Mouse (Mus musculus) CH12.LX (cell line): ENCODE data around the gene Slain1. TPM values are rescaled to one million over a fixed set of nuclear protein-coding genes. Genes with fewer than 3 reads are reported as not detected.

ENCODE experiments used
- DNase-seq: peaks from one replicate; pipeline ENCODE4 v3.0.0-alpha.2; 2013; ENCODE audit errors: extremely low read depth
- H3K27ac ChIP-seq: 2 replicates; pipeline ENCODE4 v1.5.1; 2012; ENCODE audit warnings: low read depth, mild to moderate bottlenecking, control low read depth, moderate library complexity; ENCODE audit not compliant: insufficient read depth
- H3K27me3 ChIP-seq: replicated peaks from 2 replicates; pipeline ENCODE3; 2012; ENCODE audit warnings: inconsistent platforms
- H3K36me3 ChIP-seq, 2 experiments: replicated peaks in 1 of 2; 2 replicates each; pipeline versions ENCODE3 to v1.6.1; 2012; ENCODE audit warnings: inconsistent platforms in 1 of 2, low read length in 1 of 2, mild to moderate bottlenecking in 1 of 2, mixed read lengths in 1 of 2, moderate library complexity in 1 of 2; ENCODE audit not compliant: control insufficient read depth in 1 of 2, insufficient read depth in 1 of 2
- H3K4me1 ChIP-seq, 2 experiments: 2 replicates each; pipeline ENCODE4 v1.6.1; 2012; ENCODE audit warnings: inconsistent platforms in 1 of 2, moderate library complexity in 1 of 2; ENCODE audit not compliant: insufficient read depth in 2 of 2, control insufficient read depth in 1 of 2
- H3K4me2 ChIP-seq: 2 replicates; pipeline ENCODE4 v1.6.1; 2012; ENCODE audit warnings: low read depth, mild to moderate bottlenecking, control low read depth; ENCODE audit not compliant: poor library complexity, insufficient read depth, severe bottlenecking
- H3K4me3 ChIP-seq, 3 experiments: fragments of 150-350 bp in 1 of 3; sonication (generic) in 1 of 3; replicated peaks in 1 of 3; 2 replicates each; pipeline versions ENCODE3 to v1.5.1; 2011 to 2012; ENCODE audit warnings: low read depth in 2 of 3, low read length in 2 of 3, mild to moderate bottlenecking in 2 of 3, moderate library complexity in 2 of 3, control low read depth in 1 of 3, improper control_type of control experiment in 1 of 3, inconsistent platforms in 1 of 3, mixed read lengths in 1 of 3; ENCODE audit not compliant: poor library complexity in 1 of 3
- H3K79me2 ChIP-seq: replicated peaks from 2 replicates; pipeline ENCODE4 v1.6.1; 2012; ENCODE audit warnings: mild to moderate bottlenecking, moderate library complexity; ENCODE audit not compliant: control insufficient read depth, poor library complexity, insufficient read depth, severe bottlenecking; ENCODE audit errors: extremely low read depth
- H3K9ac ChIP-seq: 2 replicates; pipeline ENCODE4 v1.6.1; 2012; ENCODE audit warnings: low read depth, mild to moderate bottlenecking, control low read depth, moderate library complexity; ENCODE audit not compliant: insufficient read depth
- H3K9me3 ChIP-seq: replicated peaks from 2 replicates; pipeline ENCODE3; 2012; ENCODE audit warnings: low read length, inconsistent platforms, mixed read lengths
- CHD1 ChIP-seq: IDR thresholded peaks from 2 replicates; pipeline ENCODE4 v1.6.1; 2012; ENCODE audit warnings: low read depth, low read length, improper control_type of control experiment, inconsistent platforms
- CHD2 ChIP-seq: IDR thresholded peaks from 2 replicates; pipeline ENCODE4 v1.6.1; 2011; ENCODE audit warnings: low read length, improper control_type of control experiment
- CTCF ChIP-seq, 2 experiments: IDR thresholded peaks in 1 of 2; conservative IDR thresholded peaks in 1 of 2; 2 replicates each; pipeline ENCODE4 v1.5.1; 2011 to 2012; ENCODE audit warnings: low read depth in 2 of 2, low read length in 2 of 2, improper control_type of control experiment in 1 of 2, inconsistent platforms in 1 of 2, mild to moderate bottlenecking in 1 of 2, moderate library complexity in 1 of 2
- E2F4 ChIP-seq: IDR thresholded peaks from 2 replicates; pipeline ENCODE4 v1.6.1; 2011; ENCODE audit warnings: low read depth, low read length, improper control_type of control experiment; ENCODE audit not compliant: insufficient replicate concordance
- ELF1 ChIP-seq: IDR thresholded peaks from 2 replicates; pipeline ENCODE4 v1.6.1; 2014; ENCODE audit warnings: low read depth, mild to moderate bottlenecking, inconsistent platforms, low read length, improper control_type of control experiment
- EP300 ChIP-seq: IDR thresholded peaks from 2 replicates; pipeline ENCODE4 v1.6.1; 2011; ENCODE audit warnings: low read length, improper control_type of control experiment
- ETS1 ChIP-seq: conservative IDR thresholded peaks from 2 replicates; pipeline ENCODE4 v1.6.1; 2012; ENCODE audit warnings: low read depth, mild to moderate bottlenecking, inconsistent platforms, low read length, improper control_type of control experiment, moderate library complexity
- IRF4 ChIP-seq: IDR thresholded peaks from 2 replicates; pipeline ENCODE4 v1.6.1; 2014; ENCODE audit warnings: low read depth, mild to moderate bottlenecking, inconsistent platforms, low read length, improper control_type of control experiment
- JUN ChIP-seq: IDR thresholded peaks from 2 replicates; pipeline ENCODE4 v1.6.1; 2011; ENCODE audit warnings: low read depth, mild to moderate bottlenecking, low read length, improper control_type of control experiment, moderate library complexity; ENCODE audit not compliant: insufficient read depth
- JUND ChIP-seq: conservative IDR thresholded peaks from 2 replicates; pipeline ENCODE4 v1.6.1; 2011; ENCODE audit warnings: low read depth, low read length, improper control_type of control experiment
- KAT2A ChIP-seq: IDR thresholded peaks from 2 replicates; pipeline ENCODE4 v1.6.1; 2012; ENCODE audit warnings: low read length, improper control_type of control experiment, inconsistent platforms; ENCODE audit not compliant: insufficient replicate concordance
- MAX ChIP-seq: IDR thresholded peaks from 2 replicates; pipeline ENCODE4 v1.6.1; 2011; ENCODE audit warnings: low read length, improper control_type of control experiment
- MXI1 ChIP-seq: IDR thresholded peaks from 2 replicates; pipeline ENCODE4 v1.6.1; 2011; ENCODE audit warnings: mild to moderate bottlenecking, low read depth, low read length, improper control_type of control experiment
- NRF1 ChIP-seq: IDR thresholded peaks from 2 replicates; pipeline ENCODE4 v1.6.1; 2014; ENCODE audit warnings: low read depth, mild to moderate bottlenecking, inconsistent platforms, low read length, improper control_type of control experiment, moderate library complexity
- PAX5 ChIP-seq: IDR thresholded peaks from 2 replicates; pipeline ENCODE4 v1.6.1; 2012; ENCODE audit warnings: low read length, inconsistent platforms, mixed read lengths
- POLR2A ChIP-seq: IDR thresholded peaks from 2 replicates; pipeline ENCODE4 v1.6.1; 2011; ENCODE audit warnings: low read depth, mild to moderate bottlenecking, improper control_type of control experiment, low read length
- RAD21 ChIP-seq: IDR thresholded peaks from 2 replicates; pipeline ENCODE4 v1.6.1; 2011; ENCODE audit warnings: low read depth, mild to moderate bottlenecking, low read length, improper control_type of control experiment, moderate library complexity
- RCOR1 ChIP-seq: conservative IDR thresholded peaks from 2 replicates; pipeline ENCODE4 v1.6.1; 2012; ENCODE audit warnings: low read depth, mild to moderate bottlenecking, inconsistent platforms, low read length, improper control_type of control experiment
- USF1 ChIP-seq: IDR thresholded peaks from 2 replicates; pipeline ENCODE4 v1.6.1; 2014; ENCODE audit warnings: low read depth, mild to moderate bottlenecking, inconsistent platforms, low read length, improper control_type of control experiment
- ZC3H11A ChIP-seq: IDR thresholded peaks from 2 replicates; pipeline ENCODE4 v1.6.1; 2012; ENCODE audit warnings: low read depth, mild to moderate bottlenecking, inconsistent platforms, low read length, improper control_type of control experiment
- ZMIZ1 ChIP-seq: IDR thresholded peaks from 2 replicates; pipeline ENCODE4 v1.6.1; 2012; ENCODE audit warnings: low read depth, mild to moderate bottlenecking, inconsistent platforms, low read length, improper control_type of control experiment
- ZNF384 ChIP-seq: IDR thresholded peaks from 2 replicates; pipeline ENCODE4 v1.6.1; 2012; ENCODE audit warnings: low read depth, low read length, improper control_type of control experiment, inconsistent platforms
- dilution Hi-C: fragments of 300-500 bp; cut with MboI; formaldehyde crosslinking; loops from 2 replicates; pipeline ENCODE4 v1.14.3; 2020; ENCODE audit warnings: low sequenced_read_pairs; ENCODE audit not compliant: extremely low pct_unique_long_range_greater_than_20kb, extremely low pct_ligation_motif_present
- in situ Hi-C: fragments of 300-500 bp; cut with MboI; formaldehyde crosslinking; loops from 3 replicates; pipeline ENCODE4 v1.14.3; 2019; ENCODE audit warnings: low sequenced_read_pairs, low pct_ligation_motif_present, low pct_unique_long_range_greater_than_20kb, mixed read lengths
- polyA plus RNA-seq: library from polyadenylated mRNA; unstranded; fragments of >175 nt; gene quantifications from 2 replicates; pipeline ENCODE4 v1.2.1, GENCODE M21; 2012; ENCODE audit warnings: low read depth; ENCODE audit not compliant: insufficient read length
- total RNA-seq, 2 experiments: library from RNA; depleted of rRNA; stranded (reverse); fragments of 300-350 nt in 1 of 2; fragments of >200 nt in 1 of 2; gene quantifications; 2 replicates each; pipeline ENCODE4 v1.2.3; 2012 to 2014

Slain1 gene
- total and polyA plus RNA-seq, 3 experiments, result 13.1 to 15.9 (median 13.6) TPM

DNA sequence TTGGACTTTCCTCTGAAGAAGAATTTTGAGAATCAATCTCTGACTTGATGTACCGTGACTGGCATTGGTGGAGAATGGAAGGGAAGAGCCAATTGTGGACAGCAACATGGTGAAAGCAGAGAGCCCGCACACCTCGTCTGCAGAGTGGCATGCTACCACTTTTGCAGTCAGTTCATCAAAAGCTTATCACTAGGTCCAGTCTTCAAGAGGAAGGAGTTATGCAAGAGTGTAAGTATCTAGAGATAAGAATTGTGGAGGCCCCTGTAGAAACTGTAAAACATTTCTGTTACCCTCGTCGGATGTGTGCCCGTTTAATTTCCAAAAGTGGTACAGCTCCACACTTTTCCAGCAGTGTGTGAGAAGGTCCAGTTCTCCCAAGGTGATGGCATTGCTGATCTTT, 56.3 kb downstream of the Slain1 start:
- no peaks in the 10 kb centered on the region for H3K4me1 ChIP-seq
- H3K4me2 ChIP-seq, result no peak overlapping the region
- TF ChIP-seq RCOR1, result no peak
- no peak for TF ChIP-seq MAX
- TF ChIP-seq EP300, result no peak
- no peak for TF ChIP-seq ZC3H11A
- no peak for TF ChIP-seq KAT2A
- TF ChIP-seq JUND, result no peak
- TF ChIP-seq CHD1, result no peak
- no peak for TF ChIP-seq ELF1
- TF ChIP-seq, all 38 proteins: peak for 0
- Histone ChIP-seq H3K79me2 (no peaks in the 10 kb centered on the region), H3K27ac (no peak overlapping the region), H3K27me3 (no peaks in the 10 kb centered on the region), H3K9me3 (no peaks in the 10 kb centered on the region), H3K9ac (no peak overlapping the region), H3K4me3 (no peak overlapping the region), H3K36me3 (peaks cover 14 to 32% of the 10 kb centered on the region in 2 experiments)
- in situ Hi-C loops, result loop anchor here (25.0 kb wide), 2 partner anchors 331 to 1106 kb away; no protein-coding TSS in a partner anchor
- dilution Hi-C loops, result no loop called here
- no peak for DNase-seq

DNA sequence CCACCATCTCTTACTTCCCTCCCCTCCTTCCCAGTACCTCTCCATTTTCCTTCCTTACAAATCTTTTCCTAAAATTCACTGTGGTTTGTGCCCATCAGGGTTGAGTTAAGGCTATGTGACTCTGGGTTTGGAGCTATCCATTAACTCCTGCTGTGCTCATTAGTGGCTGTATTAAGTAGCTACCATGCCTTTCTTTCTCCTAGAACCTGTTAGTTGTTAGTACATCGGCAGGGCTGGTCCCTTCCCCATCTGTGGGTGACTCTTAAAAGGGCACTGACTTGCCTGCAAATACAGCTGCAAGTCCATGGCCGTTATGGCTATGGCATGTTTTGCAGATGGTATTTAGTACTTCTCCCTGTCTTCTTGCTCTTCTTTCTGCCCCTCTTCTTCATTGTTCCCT, 58.6 kb downstream of the Slain1 start:
- in situ Hi-C loops, result loop anchor here (25.0 kb wide), 2 partner anchors 329 to 1104 kb away; no protein-coding TSS in a partner anchor
- Histone ChIP-seq H3K9ac (no peak overlapping the region), H3K9me3 (no peaks in the 10 kb centered on the region)
- TF ChIP-seq USF1 (no peak), KAT2A (no peak), ZC3H11A (no peak), CHD2 (no peak), ZNF384 (no peak), JUN (no peak), POLR2A (no peak), ETS1 (no peak), MAX (no peak), PAX5 (no peak), RAD21 (no peak), CTCF (conservative IDR thresholded peaks at IDR 0.05 in 1 of 2, IDR thresholded peaks at IDR 0.05 in 1 of 2; ENCODE audit: low read depth in 2 of 2, low read length in 2 of 2) (no peak), JUND (no peak), NRF1 (no peak), E2F4 (no peak), IRF4 (no peak), MXI1 (no peak), ZMIZ1 (no peak), CHD1 (no peak)
- TF ChIP-seq, all 38 proteins: peak for 0
- H3K79me2 ChIP-seq, result no peaks in the 10 kb centered on the region
- H3K27ac ChIP-seq, result no peak overlapping the region
- dilution Hi-C loops, result no loop called here
- peaks cover 4 to 19% of the 10 kb centered on the region in 2 experiments for H3K36me3 ChIP-seq
- DNase-seq, result no peak
- H3K4me3 ChIP-seq, result no peak overlapping the region
- H3K27me3 ChIP-seq, result no peaks in the 10 kb centered on the region
- peaks cover 0 to 5% of the 10 kb centered on the region in 2 experiments; a peak in 2 of 4 replicates for H3K4me1 ChIP-seq
- H3K4me2 ChIP-seq, result no peak overlapping the region
